Comparison of ENCODE assay signal across 9 mouse cellular contexts in genomic region chr9:32675671-32676409, GRCm38 (mm10). TPM values are rescaled to one million over a fixed set of nuclear protein-coding genes. Genes with fewer than 3 reads are reported as not detected.
DNase-seq lines count a peak whose midpoint lies in the region; ATAC-seq and TF ChIP-seq lines count a peak whose summit lies in the region.
"Had no signal": no experiment of that assay in that cellular context is flagged by ENCODE, and none has a peak within 500 bp of the region (broad histone marks: within the 10 kb centered on the region; RNA-seq: fewer than 3 reads in every experiment).

No protein-coding gene starts in this region.

- H3K27me3 ChIP-seq in kidney, embryonic 16.5 days (ENCODE audit: insufficient read depth, low read length): no peaks in the 10 kb centered on the region
- peaks cover 86% of the 10 kb centered on the region for H3K27me3 ChIP-seq in embryonic facial prominence, embryonic 10.5 days (replicated peaks; ENCODE audit: low read depth, poor library complexity, severe bottlenecking)
- H3K27me3 ChIP-seq in hindbrain, embryonic 11.5 days (ENCODE audit: control insufficient read depth, insufficient read depth, low read length): peaks cover 76% of the 10 kb centered on the region
- no peaks in the 10 kb centered on the region for H3K27me3 ChIP-seq in myocyte (ENCODE audit: control insufficient read depth, insufficient read depth, insufficient read length)

- no peak overlapping the region; the same call in 1 of the 2 replicates for H3K9ac ChIP-seq in kidney, embryonic 16.5 days (replicated peaks; ENCODE audit: low read length)
- H3K9ac ChIP-seq in hindbrain, embryonic 11.5 days (ENCODE audit: low read depth, low read length): no peak overlapping the region

- no peaks in the 10 kb centered on the region for H3K79me2 ChIP-seq in myocyte (ENCODE audit: control insufficient read depth, insufficient read depth)

- peak overlapping the region; percentile 11; the same call in 1 of the 2 replicates for H3K4me2 ChIP-seq in kidney, embryonic 16.5 days (replicated peaks; ENCODE audit: low read depth, low read length)
- no peak overlapping the region for H3K4me2 ChIP-seq in hindbrain, embryonic 11.5 days (replicated peaks; ENCODE audit: low read depth, low read length)
- H3K4me2 ChIP-seq in myocyte (ENCODE audit: low read depth): peak overlapping the region; percentile 24

- DNase-seq in kidney, adult 18-20 months: no peak
- DNase-seq in embryonic facial prominence, embryonic 10.5 days (ENCODE audit: low spot score): no peak
- DNase-seq in hindbrain, embryonic 11.5 days (ENCODE audit: low spot score): no peak
- DNase-seq in urinary bladder, postnatal 25 days (ENCODE audit: low spot score): no peak
- no peak for DNase-seq in urinary bladder, postnatal 10 days (ENCODE audit: low spot score)
- DNase-seq: right cerebral cortex, adult 18-20 months had no signal

- H3K9me3 ChIP-seq in kidney, embryonic 16.5 days (ENCODE audit: low read length): no peaks in the 10 kb centered on the region
- no peaks in the 10 kb centered on the region for H3K9me3 ChIP-seq in embryonic facial prominence, embryonic 10.5 days
- H3K9me3 ChIP-seq in hindbrain, embryonic 11.5 days (ENCODE audit: control insufficient read depth, low read length): no peaks in the 10 kb centered on the region

- H3K4me1 ChIP-seq in kidney, embryonic 16.5 days (ENCODE audit: insufficient read depth, low read length): peaks cover 59% of the 10 kb centered on the region
- H3K4me1 ChIP-seq in embryonic facial prominence, embryonic 10.5 days: peaks cover 67% of the 10 kb centered on the region
- H3K4me1 ChIP-seq in hindbrain, embryonic 11.5 days (replicated peaks; ENCODE audit: control insufficient read depth, insufficient read depth, low read length): peaks cover 5% of the 10 kb centered on the region; the same call in 1 of the 2 replicates

- 15% methylated on average over 9 of the region's 9 CpGs for WGBS in kidney, embryonic 16.5 days
- WGBS in embryonic facial prominence, embryonic 10.5 days: 6% methylated on average over 9 of the region's 9 CpGs
- WGBS in hindbrain, embryonic 11.5 days: 6% methylated on average over 9 of the region's 9 CpGs

- no peak overlapping the region for H3ac ChIP-seq in myocyte (ENCODE audit: control insufficient read depth, insufficient read length)

- H3K36me3 ChIP-seq in kidney, embryonic 16.5 days (ENCODE audit: insufficient read depth, low read length): no peaks in the 10 kb centered on the region
- no peaks in the 10 kb centered on the region for H3K36me3 ChIP-seq in embryonic facial prominence, embryonic 10.5 days (replicated peaks)
- no peaks in the 10 kb centered on the region for H3K36me3 ChIP-seq in hindbrain, embryonic 11.5 days (ENCODE audit: control insufficient read depth, insufficient read depth, low read length)
- H3K36me3 ChIP-seq in myocyte (ENCODE audit: control insufficient read depth, insufficient read depth): no peaks in the 10 kb centered on the region

- TF ChIP-seq POLR2A in myocyte (IDR thresholded peaks at IDR 0.05; ENCODE audit: insufficient read length, low read depth): no peak

- peak overlapping the region; percentile 51 for H3K27ac ChIP-seq in kidney, embryonic 16.5 days (ENCODE audit: low read length)
- 0 out of 2 replicates have a peak overlapping the region, but pooled peaks have one; percentile 21 for H3K27ac ChIP-seq in embryonic facial prominence, embryonic 10.5 days (replicated peaks)
- H3K27ac ChIP-seq in hindbrain, embryonic 11.5 days (ENCODE audit: low read depth, low read length): no peak overlapping the region

- ATAC-seq in kidney, embryonic 16.5 days (ENCODE audit: low FRiP score, low TSS enrichment): peak; percentile 53; the same call in 1 of the 2 replicates
- peak; percentile 80; the same call in 1 of the 2 replicates for ATAC-seq in hindbrain, embryonic 11.5 days (ENCODE audit: low FRiP score)
- ATAC-seq in CD4-positive, CD25-positive, alpha-beta regulatory T cell, adult 4 months: no peak

- H3K4me3 ChIP-seq in kidney, embryonic 16.5 days (ENCODE audit: low read length): no peak overlapping the region
- H3K4me3 ChIP-seq in embryonic facial prominence, embryonic 10.5 days: no peak overlapping the region
- no peak overlapping the region for H3K4me3 ChIP-seq in hindbrain, embryonic 11.5 days (ENCODE audit: low read depth, low read length)
- H3K4me3 ChIP-seq in myocyte: no peak overlapping the region

TF ChIP-seq in myocyte, 11 proteins besides CTCF, POLR2A, EP300 and RAD21:
- no peak for TF ChIP-seq MYOG (IDR thresholded peaks at IDR 0.05; ENCODE audit: control insufficient read depth in 1 of 3, insufficient read depth in 1 of 3, insufficient read length in 2 of 3, low read depth in 2 of 3)
- TF ChIP-seq TCF3 (IDR thresholded peaks at IDR 0.05; ENCODE audit: insufficient read length, low read depth): no peak
- TF ChIP-seq REST (IDR thresholded peaks at IDR 0.05; ENCODE audit: insufficient read depth, insufficient read length): no peak
- no peak for TF ChIP-seq CEBPB (IDR thresholded peaks at IDR 0.05; ENCODE audit: insufficient read depth, poor library complexity, severe bottlenecking)
- no peak for TF ChIP-seq E2F4 (IDR thresholded peaks at IDR 0.05; ENCODE audit: insufficient read depth)
- TF ChIP-seq SRF (IDR thresholded peaks at IDR 0.05; ENCODE audit: control insufficient read depth, insufficient read length, low read depth): no peak
- TF ChIP-seq MYOD1 (IDR thresholded peaks at IDR 0.05; ENCODE audit: control insufficient read depth in 1 of 3, insufficient read length in 2 of 3, low read depth in 2 of 3): no peak
- no peak for TF ChIP-seq POLR2AphosphoS2 (IDR thresholded peaks at IDR 0.05; ENCODE audit: insufficient read length, low read depth)
- TF ChIP-seq TCF12 (IDR thresholded peaks at IDR 0.05; ENCODE audit: insufficient read depth, poor library complexity, severe bottlenecking): no peak

RNA-seq across cellular contexts. Expression of gene Ets1, which starts 39.8 kb away (rescaled TPM):
- 76.2 and 80.2 TPM in 2 replicates for polyA plus RNA-seq in kidney, embryonic 16.5 days (2015; fragmentation: Nextera tagmentation; extraction: Ambion mirVana)
- 34.0 and 38.6 TPM in 2 replicates for polyA plus RNA-seq in embryonic facial prominence, embryonic 10.5 days (2016; fragmentation: Nextera tagmentation; extraction: Ambion mirVana)
- polyA plus RNA-seq in hindbrain, embryonic 11.5 days (2014; fragmentation: Nextera tagmentation; extraction: Ambion mirVana): 24.3 and 25.2 TPM in 2 replicates
- polyA plus RNA-seq in myocyte (2012; fragmentation: generic; extraction: Trizol): 5.4 TPM
- 1,000 to 10,000 TPM in 1 of 2 experiments, 100 to 1,000 TPM in 1; 800 to 1,019 TPM for polyA plus RNA-seq in CD4-positive, CD25-positive, alpha-beta regulatory T cell, adult 4 months (2017; shearing (Covaris generic))
